Mouse (Mus musculus): ENCODE measurements around the gene Gm20388. TPM values are rescaled to one million over a fixed set of nuclear protein-coding genes. Genes with fewer than 3 reads are reported as not detected.

Gm20388 gene
- polyA plus RNA-seq, 1 experiment, result 28.1 TPM

DNA sequence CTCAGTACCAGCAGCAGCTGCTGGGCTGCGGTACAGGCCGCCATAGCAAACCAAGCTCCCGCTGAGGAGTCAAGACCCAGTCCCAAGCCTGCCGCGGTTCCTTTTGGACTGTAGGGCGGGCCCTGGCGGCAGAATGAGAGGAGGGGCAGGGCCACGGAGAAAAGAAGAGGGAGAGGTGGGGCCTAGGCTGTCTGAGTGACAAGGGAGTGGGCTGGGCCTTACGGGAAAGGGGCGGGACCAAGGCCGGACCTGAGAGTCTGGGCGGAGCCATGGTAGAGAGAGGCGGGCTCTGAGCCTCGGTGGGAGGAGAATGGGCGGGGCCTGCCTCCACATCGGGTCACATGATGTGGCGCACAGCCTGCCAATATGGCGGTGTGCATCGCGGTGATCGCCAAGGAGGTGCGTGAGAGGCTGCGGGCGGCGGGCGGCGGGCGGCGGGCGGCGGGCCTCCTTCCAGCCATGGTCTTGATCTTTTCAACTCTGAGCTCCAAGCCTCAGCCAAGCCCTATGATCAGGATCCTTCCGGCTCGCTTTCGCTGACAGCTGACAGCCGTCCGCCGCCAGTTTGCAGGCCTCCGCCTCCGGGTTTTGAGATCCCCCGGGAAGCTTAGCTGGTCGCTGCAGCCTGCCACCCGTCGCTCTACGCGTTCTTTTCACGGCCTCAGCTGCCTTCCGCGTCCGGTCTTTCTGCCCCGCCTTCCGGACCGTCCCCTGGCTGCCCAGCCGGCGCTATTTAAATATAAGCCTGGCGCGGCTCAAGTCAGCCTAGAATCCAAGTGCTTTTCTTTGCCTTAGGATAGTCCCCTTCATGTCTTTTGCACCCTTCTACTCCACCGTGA is 2700.9 kb downstream of the Gm20388 start, which contains the start of the genes Galns and Trappc2l:
Gene Galns (minus strand): TSS at position 169 of the 839 bp plus-strand sequence.
Gene Trappc2l (plus strand): TSS at position 346 of the 839 bp plus-strand sequence.
- H3K27me3 ChIP-seq (ENCODE audit: control insufficient read depth, insufficient read depth, low read length, poor library complexity, severe bottlenecking), result no peaks in the 10 kb centered on the region
- no peaks in the 10 kb centered on the region for H3K36me3 ChIP-seq (ENCODE audit: control insufficient read depth, insufficient read depth, low read length, poor library complexity, severe bottlenecking)
- H3K4me1 ChIP-seq (ENCODE audit: control insufficient read depth, insufficient read depth, low read length), result no peaks in the 10 kb centered on the region
- H3K27ac ChIP-seq (ENCODE audit: insufficient read depth, low read length), result no peak within 1 kb of the TSS
- no peaks in the 10 kb centered on the region for H3K9me3 ChIP-seq (replicated peaks; ENCODE audit: control insufficient read depth, insufficient read depth, low read length, poor library complexity, severe bottlenecking)
- TF ChIP-seq CTCF (IDR thresholded peaks at IDR 0.05; ENCODE audit: low read depth, low read length) (no peak), EP300 (IDR thresholded peaks at IDR 0.05; ENCODE audit: insufficient read depth, low read depth, low read length) (0 out of 2 replicates have a peak, but pooled peaks have one; percentile 15), POLR2A (IDR thresholded peaks at IDR 0.05; ENCODE audit: insufficient read depth, low read length) (no peak)
- peak within 1 kb of the TSS; percentile 72 for H3K9ac ChIP-seq (ENCODE audit: low read depth, poor library complexity, severe bottlenecking)
- H3K4me3 ChIP-seq (ENCODE audit: low read depth, low read length), result peak within 1 kb of the TSS; percentile 81

DNA sequence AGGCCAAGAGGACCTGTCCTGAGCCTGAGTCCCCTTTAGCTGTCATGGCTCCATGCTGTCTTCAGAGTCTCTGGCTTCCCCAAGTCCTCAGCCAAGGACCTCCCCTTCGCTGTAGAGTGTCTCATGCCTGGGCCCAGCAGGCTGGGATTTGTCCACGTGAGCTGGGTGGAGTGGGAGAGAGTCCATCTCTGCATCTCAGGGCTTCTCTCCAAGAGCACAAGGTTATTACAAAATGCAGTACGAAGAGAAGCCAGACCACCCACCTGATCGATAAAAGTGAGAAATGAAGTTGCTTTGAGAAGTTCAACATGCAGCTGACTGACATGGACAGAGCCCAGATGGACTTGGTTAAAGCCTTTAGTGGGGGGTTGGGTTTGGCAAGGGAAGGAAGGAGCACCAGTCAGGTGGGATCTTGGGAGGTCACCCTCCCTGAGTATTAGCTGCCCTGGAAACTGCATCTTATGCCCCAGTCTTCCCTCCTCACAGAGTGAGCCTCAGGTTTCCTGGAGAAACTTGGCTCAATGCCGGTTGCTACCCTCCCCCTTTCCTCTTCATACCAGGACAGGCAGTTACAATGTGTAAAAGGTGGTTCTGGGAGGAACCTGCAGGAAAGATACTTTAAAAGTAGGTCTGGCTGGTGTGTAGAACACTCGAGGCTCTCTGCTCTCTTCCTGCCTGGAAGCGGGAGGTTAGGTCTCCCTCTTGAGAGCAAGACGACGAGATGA is 2705.7 kb downstream of the Gm20388 start:
- TF ChIP-seq CTCF (IDR thresholded peaks at IDR 0.05; ENCODE audit: low read depth, low read length) (no peak), EP300 (IDR thresholded peaks at IDR 0.05; ENCODE audit: insufficient read depth, low read depth, low read length) (no peak), POLR2A (IDR thresholded peaks at IDR 0.05; ENCODE audit: insufficient read depth, low read length) (no peak)
- no peak overlapping the region for H3K9ac ChIP-seq (ENCODE audit: low read depth, poor library complexity, severe bottlenecking)
- H3K4me3 ChIP-seq (ENCODE audit: low read depth, low read length), result no peak overlapping the region
- H3K4me1 ChIP-seq (ENCODE audit: control insufficient read depth, insufficient read depth, low read length), result no peaks in the 10 kb centered on the region
- no peaks in the 10 kb centered on the region for H3K9me3 ChIP-seq (replicated peaks; ENCODE audit: control insufficient read depth, insufficient read depth, low read length, poor library complexity, severe bottlenecking)
- H3K27ac ChIP-seq (ENCODE audit: insufficient read depth, low read length), result no peak overlapping the region
- H3K27me3 ChIP-seq (ENCODE audit: control insufficient read depth, insufficient read depth, low read length, poor library complexity, severe bottlenecking), result no peaks in the 10 kb centered on the region
- no peaks in the 10 kb centered on the region for H3K36me3 ChIP-seq (ENCODE audit: control insufficient read depth, insufficient read depth, low read length, poor library complexity, severe bottlenecking)

DNA sequence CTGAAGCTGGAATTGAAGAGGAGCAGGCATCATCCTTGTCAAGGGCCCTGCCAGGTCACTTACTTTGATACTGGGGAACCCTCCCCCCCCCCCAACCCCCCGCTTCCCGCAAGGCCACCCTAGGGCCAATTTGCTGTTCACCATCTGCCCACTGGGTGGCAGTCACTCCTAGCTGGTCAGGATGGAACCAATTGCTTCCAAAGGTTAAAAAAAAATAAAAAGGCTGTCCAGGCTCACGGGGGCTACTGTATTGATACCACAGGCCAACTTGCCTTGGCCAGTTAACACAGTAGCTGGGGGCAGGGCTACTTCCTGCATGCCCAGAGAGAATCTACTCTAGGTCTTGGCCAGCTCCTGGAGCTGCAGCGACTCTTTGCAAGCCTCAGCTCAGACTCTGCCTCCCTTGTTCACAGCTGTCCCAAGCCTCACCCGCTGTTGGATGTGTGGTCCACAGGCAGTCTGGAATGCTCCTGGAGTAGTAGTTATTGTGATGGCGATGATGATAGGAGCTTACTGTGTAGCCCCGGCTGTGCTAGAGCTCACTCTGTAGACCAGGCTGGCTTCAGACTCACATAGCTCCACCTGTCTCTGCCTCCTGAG is 2707.4 kb downstream of the Gm20388 start:
- Histone ChIP-seq H3K4me3 (ENCODE audit: low read depth, low read length) (no peak overlapping the region), H3K9ac (ENCODE audit: low read depth, poor library complexity, severe bottlenecking) (no peak overlapping the region), H3K27ac (ENCODE audit: insufficient read depth, low read length) (no peak overlapping the region), H3K4me1 (ENCODE audit: control insufficient read depth, insufficient read depth, low read length) (no peaks in the 10 kb centered on the region), H3K9me3 (replicated peaks; ENCODE audit: control insufficient read depth, insufficient read depth, low read length, poor library complexity, severe bottlenecking) (no peaks in the 10 kb centered on the region), H3K27me3 (ENCODE audit: control insufficient read depth, insufficient read depth, low read length, poor library complexity, severe bottlenecking) (no peaks in the 10 kb centered on the region), H3K36me3 (ENCODE audit: control insufficient read depth, insufficient read depth, low read length, poor library complexity, severe bottlenecking) (no peaks in the 10 kb centered on the region)
- no peak for TF ChIP-seq POLR2A (IDR thresholded peaks at IDR 0.05; ENCODE audit: insufficient read depth, low read length)
- peak; percentile 57 for TF ChIP-seq CTCF (IDR thresholded peaks at IDR 0.05; ENCODE audit: low read depth, low read length)
- no peak for TF ChIP-seq EP300 (IDR thresholded peaks at IDR 0.05; ENCODE audit: insufficient read depth, low read depth, low read length)

DNA sequence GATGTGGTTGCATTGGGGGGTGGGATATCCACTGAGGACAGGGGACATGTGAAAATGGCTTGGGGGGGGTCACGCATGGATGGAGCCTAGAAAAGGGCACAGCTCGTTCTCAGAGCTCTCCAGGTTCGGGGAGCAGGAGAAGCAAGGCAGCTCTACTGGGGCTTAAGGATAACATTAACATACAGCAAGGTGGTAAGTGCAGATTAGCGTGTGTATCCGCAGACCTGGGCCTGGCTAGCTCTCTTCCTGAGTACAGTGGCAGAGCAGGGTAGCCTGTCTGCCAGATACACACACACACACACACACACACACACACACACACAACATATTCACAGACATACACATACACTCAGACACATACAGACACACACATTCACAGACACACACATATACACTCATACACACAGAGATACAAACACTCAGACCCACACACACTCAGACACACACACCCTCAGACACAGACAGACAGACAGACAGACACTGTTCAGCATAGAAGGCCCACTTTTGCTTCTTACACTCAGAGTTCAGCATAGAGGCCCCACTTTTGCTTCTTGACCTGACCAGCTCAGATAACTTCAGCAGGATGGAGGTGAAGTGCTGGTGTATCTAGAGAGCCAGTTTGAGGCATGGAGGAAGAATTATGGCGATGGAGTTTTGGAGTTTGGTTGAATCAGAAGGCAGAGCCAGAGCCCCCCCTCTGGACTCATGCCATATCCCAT is 2708.2 kb downstream of the Gm20388 start:
- H3K4me1 ChIP-seq (ENCODE audit: control insufficient read depth, insufficient read depth, low read length), result no peaks in the 10 kb centered on the region

DNA sequence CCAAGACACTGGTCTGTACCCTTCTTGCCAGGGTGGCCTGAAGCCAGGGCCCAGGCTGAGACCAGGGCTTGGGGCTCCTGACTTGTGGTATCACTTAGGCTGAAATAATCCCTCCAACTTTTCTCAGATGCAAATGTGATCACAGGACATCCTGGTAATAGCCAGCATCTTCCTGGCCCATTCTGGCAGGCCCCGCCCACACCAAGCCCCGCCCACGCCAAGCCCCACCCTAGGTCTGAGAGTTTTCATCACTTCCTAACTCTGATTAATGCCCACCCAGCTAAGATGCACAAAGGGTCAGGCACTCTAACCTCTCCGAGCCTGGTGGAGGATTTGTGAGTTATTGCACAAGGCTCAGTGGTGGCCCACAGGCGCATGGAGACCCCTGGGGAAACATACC is 2709.8 kb downstream of the Gm20388 start:
- Histone ChIP-seq H3K9ac (ENCODE audit: low read depth, poor library complexity, severe bottlenecking) (no peak overlapping the region), H3K27ac (ENCODE audit: insufficient read depth, low read length) (no peak overlapping the region), H3K4me1 (ENCODE audit: control insufficient read depth, insufficient read depth, low read length) (no peaks in the 10 kb centered on the region), H3K4me3 (ENCODE audit: low read depth, low read length) (no peak overlapping the region), H3K36me3 (ENCODE audit: control insufficient read depth, insufficient read depth, low read length, poor library complexity, severe bottlenecking) (no peaks in the 10 kb centered on the region), H3K27me3 (ENCODE audit: control insufficient read depth, insufficient read depth, low read length, poor library complexity, severe bottlenecking) (no peaks in the 10 kb centered on the region), H3K9me3 (replicated peaks; ENCODE audit: control insufficient read depth, insufficient read depth, low read length, poor library complexity, severe bottlenecking) (no peaks in the 10 kb centered on the region)
- TF ChIP-seq EP300 (IDR thresholded peaks at IDR 0.05; ENCODE audit: insufficient read depth, low read depth, low read length), result no peak
- no peak for TF ChIP-seq POLR2A (IDR thresholded peaks at IDR 0.05; ENCODE audit: insufficient read depth, low read length)
- TF ChIP-seq CTCF (IDR thresholded peaks at IDR 0.05; ENCODE audit: low read depth, low read length), result no peak

More for the DNA sequence above, 2708.2 kb downstream of the Gm20388 start:
- no peaks in the 10 kb centered on the region for H3K9me3 ChIP-seq (replicated peaks; ENCODE audit: control insufficient read depth, insufficient read depth, low read length, poor library complexity, severe bottlenecking)
- H3K27ac ChIP-seq (ENCODE audit: insufficient read depth, low read length), result no peak overlapping the region
- H3K27me3 ChIP-seq (ENCODE audit: control insufficient read depth, insufficient read depth, low read length, poor library complexity, severe bottlenecking), result no peaks in the 10 kb centered on the region
- H3K9ac ChIP-seq (ENCODE audit: low read depth, poor library complexity, severe bottlenecking), result no peak overlapping the region
- H3K36me3 ChIP-seq (ENCODE audit: control insufficient read depth, insufficient read depth, low read length, poor library complexity, severe bottlenecking), result no peaks in the 10 kb centered on the region
- TF ChIP-seq CTCF (IDR thresholded peaks at IDR 0.05; ENCODE audit: low read depth, low read length) (no peak), EP300 (IDR thresholded peaks at IDR 0.05; ENCODE audit: insufficient read depth, low read depth, low read length) (no peak), POLR2A (IDR thresholded peaks at IDR 0.05; ENCODE audit: insufficient read depth, low read length) (no peak)
- no peak overlapping the region for H3K4me3 ChIP-seq (ENCODE audit: low read depth, low read length)

All from ES-Bruce4 (cell line).